Mouse (Mus musculus): Measurements from ENCODE around the gene Sfrp5. TPM values are rescaled to one million over a fixed set of nuclear protein-coding genes. Genes with fewer than 3 reads are reported as not detected.

Gene Sfrp5
- polyA plus RNA-seq (2012; rRNA removed) (not detected in 2 replicates), polyA plus RNA-seq (2014; fragmentation: Nextera tagmentation; extraction: Ambion mirVana) (0.05 TPM in 1 of 2 replicates, not detected in the other)

- Histone ChIP-seq H3K27me3 (ENCODE audit: control insufficient read depth, insufficient read depth, low read length) (peaks cover 31% of the 10 kb centered on the region), H3K9ac (replicated peaks) (no peak within 1 kb of the TSS), H3K9me3 (ENCODE audit: control insufficient read depth, low read length) (no peaks in the 10 kb centered on the region), H3K4me1 (replicated peaks; ENCODE audit: control insufficient read depth in 2 of 2, insufficient read depth in 2 of 2, low read length in 1 of 2) (no peaks in the 10 kb centered on the region), H3K36me3 (replicated peaks; ENCODE audit: control insufficient read depth, insufficient read depth, low read depth) (no peaks in the 10 kb centered on the region), H3K27ac (no peak within 1 kb of the TSS), H3K4me2 (ENCODE audit: low read depth) (no peak within 1 kb of the TSS), H3K4me3 (ENCODE audit: insufficient read depth in 1 of 2, low read depth in 2 of 2, low read length in 2 of 2) (no peak within 1 kb of the TSS)
- DNase-seq (ENCODE audit: low read depth in 3 of 3, low spot score in 3 of 3) = no peak
- TF ChIP-seq CTCF (IDR thresholded peaks at IDR 0.05; ENCODE audit: low read depth) (no peak), EP300 (IDR thresholded peaks at IDR 0.05; ENCODE audit: low read depth) (no peak)
- 1% methylated on average over 60 of the region's 60 CpGs for WGBS (ENCODE audit: insufficient replicate concordance)
- no peak for ATAC-seq (ENCODE audit: insufficient read depth)
These were observed at the start of gene Sfrp5 for GRCm38 (mm10) chr19:42201696-42202381. Gene Sfrp5, minus strand, starts transcription at chr19:42202252.

GRCm38 (mm10) chr19:42249976-42250914, 48.2 kb upstream of the Sfrp5 start:
- 45% methylated on average over 11 of the region's 11 CpGs for WGBS (ENCODE audit: insufficient replicate concordance)

GRCm38 (mm10) chr19:42247519-42247918, 45.5 kb upstream of the Sfrp5 start, which contains the start of gene Golga7b:
Gene Golga7b, plus strand, starts transcription at chr19:42247574.
- WGBS (ENCODE audit: insufficient replicate concordance) = 46% methylated on average over 3 of the region's 3 CpGs
- H3K4me2 ChIP-seq (ENCODE audit: low read depth) = no peak within 1 kb of the TSS
- TF ChIP-seq CTCF (IDR thresholded peaks at IDR 0.05; ENCODE audit: low read depth) (no peak), EP300 (IDR thresholded peaks at IDR 0.05; ENCODE audit: low read depth) (no peak)
- H3K4me3 ChIP-seq (ENCODE audit: insufficient read depth in 1 of 2, low read depth in 2 of 2, low read length in 2 of 2) = no peak within 1 kb of the TSS
- no peaks in the 10 kb centered on the region for H3K36me3 ChIP-seq (replicated peaks; ENCODE audit: control insufficient read depth, insufficient read depth, low read depth)
- DNase-seq (ENCODE audit: low read depth in 3 of 3, low spot score in 3 of 3) = no peak
- no peaks in the 10 kb centered on the region for H3K27me3 ChIP-seq (ENCODE audit: control insufficient read depth, insufficient read depth, low read length)
- no peak within 1 kb of the TSS for H3K27ac ChIP-seq
- H3K9ac ChIP-seq (replicated peaks) = no peak within 1 kb of the TSS
- H3K4me1 ChIP-seq (replicated peaks; ENCODE audit: control insufficient read depth in 2 of 2, insufficient read depth in 2 of 2, low read length in 1 of 2) = no peaks in the 10 kb centered on the region
- H3K9me3 ChIP-seq (ENCODE audit: control insufficient read depth, low read length) = no peaks in the 10 kb centered on the region
- no peak for ATAC-seq (ENCODE audit: insufficient read depth)

More at GRCm38 (mm10) chr19:42249976-42250914, 48.2 kb upstream of the Sfrp5 start:
- H3K4me3 ChIP-seq (ENCODE audit: insufficient read depth in 1 of 2, low read depth in 2 of 2, low read length in 2 of 2) = no peak overlapping the region
- no peaks in the 10 kb centered on the region for H3K36me3 ChIP-seq (replicated peaks; ENCODE audit: control insufficient read depth, insufficient read depth, low read depth)
- TF ChIP-seq EP300 (IDR thresholded peaks at IDR 0.05; ENCODE audit: low read depth) (no peak), CTCF (IDR thresholded peaks at IDR 0.05; ENCODE audit: low read depth) (no peak)
- no peak overlapping the region for H3K27ac ChIP-seq
- peaks cover 7% of the 10 kb centered on the region for H3K27me3 ChIP-seq (ENCODE audit: control insufficient read depth, insufficient read depth, low read length)
- no peaks in the 10 kb centered on the region for H3K9me3 ChIP-seq (ENCODE audit: control insufficient read depth, low read length)
- H3K4me1 ChIP-seq (replicated peaks; ENCODE audit: control insufficient read depth in 2 of 2, insufficient read depth in 2 of 2, low read length in 1 of 2) = no peaks in the 10 kb centered on the region
- no peak for ATAC-seq (ENCODE audit: insufficient read depth)
- H3K4me2 ChIP-seq (ENCODE audit: low read depth) = no peak overlapping the region
- no peak overlapping the region for H3K9ac ChIP-seq (replicated peaks)
- DNase-seq (ENCODE audit: low read depth in 3 of 3, low spot score in 3 of 3) = no peak

- no peak overlapping the region for H3K4me2 ChIP-seq (ENCODE audit: low read depth)
These were observed 44.6 kb upstream of the Sfrp5 start for GRCm38 (mm10) chr19:42246626-42247025.

GRCm38 (mm10) chr19:42243401-42243800, 41.3 kb upstream of the Sfrp5 start:
- Histone ChIP-seq H3K36me3 (replicated peaks; ENCODE audit: control insufficient read depth, insufficient read depth, low read depth) (no peaks in the 10 kb centered on the region), H3K4me2 (ENCODE audit: low read depth) (no peak overlapping the region), H3K9ac (replicated peaks) (no peak overlapping the region), H3K27ac (no peak overlapping the region), H3K27me3 (ENCODE audit: control insufficient read depth, insufficient read depth, low read length) (no peaks in the 10 kb centered on the region), H3K4me1 (replicated peaks; ENCODE audit: control insufficient read depth in 2 of 2, insufficient read depth in 2 of 2, low read length in 1 of 2) (no peaks in the 10 kb centered on the region), H3K4me3 (ENCODE audit: insufficient read depth in 1 of 2, low read depth in 2 of 2, low read length in 2 of 2) (no peak overlapping the region), H3K9me3 (ENCODE audit: control insufficient read depth, low read length) (no peaks in the 10 kb centered on the region)
- ATAC-seq (ENCODE audit: insufficient read depth) = no peak
- 32% methylated on average over 3 of the region's 3 CpGs for WGBS (ENCODE audit: insufficient replicate concordance)
- TF ChIP-seq EP300 (IDR thresholded peaks at IDR 0.05; ENCODE audit: low read depth) (no peak), CTCF (IDR thresholded peaks at IDR 0.05; ENCODE audit: low read depth) (no peak)
- DNase-seq (ENCODE audit: low read depth in 3 of 3, low spot score in 3 of 3) = no peak

More at GRCm38 (mm10) chr19:42246626-42247025, 44.6 kb upstream of the Sfrp5 start:
- Histone ChIP-seq H3K36me3 (replicated peaks; ENCODE audit: control insufficient read depth, insufficient read depth, low read depth) (no peaks in the 10 kb centered on the region), H3K27ac (no peak overlapping the region), H3K27me3 (ENCODE audit: control insufficient read depth, insufficient read depth, low read length) (no peaks in the 10 kb centered on the region), H3K4me3 (ENCODE audit: insufficient read depth in 1 of 2, low read depth in 2 of 2, low read length in 2 of 2) (no peak overlapping the region), H3K4me1 (replicated peaks; ENCODE audit: control insufficient read depth in 2 of 2, insufficient read depth in 2 of 2, low read length in 1 of 2) (no peaks in the 10 kb centered on the region), H3K9ac (replicated peaks) (no peak overlapping the region), H3K9me3 (ENCODE audit: control insufficient read depth, low read length) (no peaks in the 10 kb centered on the region)
- no peak for TF ChIP-seq EP300 (IDR thresholded peaks at IDR 0.05; ENCODE audit: low read depth)
- TF ChIP-seq CTCF (IDR thresholded peaks at IDR 0.05; ENCODE audit: low read depth) = no peak
- ATAC-seq (ENCODE audit: insufficient read depth) = no peak
- 24% methylated on average over 5 of the region's 5 CpGs for whole genome bisulfite sequencing (ENCODE audit: insufficient replicate concordance)
- DNase-seq (ENCODE audit: low read depth in 3 of 3, low spot score in 3 of 3) = no peak

Data from liver, embryonic 14.5 days (tissue).